Mouse (Mus musculus) hindbrain, embryonic 14.5 days (tissue): ENCODE data around the gene Yy1. TPM values are rescaled to one million over a fixed set of nuclear protein-coding genes. Genes with fewer than 3 reads are reported as not detected.

Source experiments
- ATAC-seq: fragments of 200-750 bp; cut with Nextera tagmentation; 2 replicates; pipeline ENCODE4 v1.8.0; 2017; ENCODE audit warnings: moderate number of reproducible peaks, mild to moderate bottlenecking, moderate TSS enrichment, moderate library complexity; ENCODE audit not compliant: low FRiP score
- DNase-seq: peaks from one replicate; pipeline ENCODE4 v3.0.0-alpha.2; 2015; ENCODE audit warnings: low spot score
- H3K27ac ChIP-seq: fragments of 300-500 bp; sonication (generic); 2 replicates; pipeline ENCODE4 v1.5.1; 2014; ENCODE audit warnings: mild to moderate bottlenecking, moderate library complexity
- H3K27me3 ChIP-seq: fragments of 300-500 bp; sonication (generic); 2 replicates; pipeline ENCODE4 v1.6.1; 2014; ENCODE audit warnings: mild to moderate bottlenecking, low read length, mixed read lengths; ENCODE audit not compliant: control insufficient read depth, insufficient read depth
- H3K36me3 ChIP-seq: fragments of 300-500 bp; sonication (generic); replicated peaks from 2 replicates; pipeline ENCODE4 v1.6.1; 2014; ENCODE audit not compliant: control insufficient read depth, insufficient read depth
- H3K4me1 ChIP-seq: fragments of 300-500 bp; sonication (generic); replicated peaks from 2 replicates; pipeline ENCODE4 v1.6.1; 2014; ENCODE audit warnings: antibody characterized with exemption, low read length, mixed read lengths; ENCODE audit not compliant: control insufficient read depth, insufficient read depth
- H3K4me2 ChIP-seq: fragments of 300-500 bp; sonication (generic); replicated peaks from 2 replicates; pipeline ENCODE4 v1.6.1; 2014; ENCODE audit warnings: mild to moderate bottlenecking, moderate library complexity
- H3K4me3 ChIP-seq: fragments of 300-500 bp; sonication (generic); replicated peaks from 2 replicates; pipeline ENCODE4 v1.5.1; 2014; ENCODE audit warnings: mild to moderate bottlenecking, low read length
- H3K9ac ChIP-seq: fragments of 300-500 bp; sonication (generic); 2 replicates; pipeline ENCODE4 v1.6.1; 2014
- H3K9me3 ChIP-seq: fragments of 300-500 bp; sonication (generic); 2 replicates; pipeline ENCODE4 v1.6.1; 2016; ENCODE audit warnings: low read length; ENCODE audit not compliant: control insufficient read depth
- WGBS: fragments of 180-500 bp; shearing (Covaris S2); extraction: QIAGEN DNeasy Blood & Tissue Kit; methylation state at CpG from one replicate; pipeline ENCODE4 v1.1.7; 2014; 5-methylcytosine and 5-hydroxymethylcytosine counted together
- microRNA counts: library from miRNA; unstranded; fragments of <30 nt; microRNA quantifications from one replicate; lab custom pipeline; 2016
- microRNA-seq: library from miRNA; unstranded; fragments of <30 nt; microRNA quantifications from one replicate; pipeline ENCODE4, GENCODE M21; 2016
- polyA plus RNA-seq: library from polyadenylated mRNA; unstranded; fragments of >200 nt; fragmentation: Nextera tagmentation; extraction: Ambion mirVana; gene quantifications from 2 replicates; pipeline ENCODE4 v1.2.1, GENCODE M21; 2014

Yy1 gene
- polyA plus RNA-seq, 1 experiment from 2014 or later: 14.9 TPM

- DNase-seq (no peak), ATAC-seq (no peak)
- Histone ChIP-seq H3K9me3 (no peaks in the 10 kb centered on the region), H3K27ac (no peak overlapping the region), H3K4me3 (no peak overlapping the region), H3K27me3 (no peaks in the 10 kb centered on the region), H3K4me2 (no peak overlapping the region), H3K36me3 (peaks cover 26% of the 10 kb centered on the region), H3K4me1 (no peaks in the 10 kb centered on the region), H3K9ac (no peak overlapping the region)
- WGBS: 91% methylated on average over 7 of the region's 7 CpGs
Measured at GRCm38 (mm10) chr12:108857109-108857508, 64.3 kb downstream of the Yy1 start.

GRCm38 (mm10) chr12:108857589-108858184 is 64.9 kb downstream of the Yy1 start:
- no peak overlapping the region for H3K9ac ChIP-seq
- 88% methylated on average over 7 of the region's 7 CpGs for WGBS
- no peaks in the 10 kb centered on the region for H3K4me1 ChIP-seq
- ATAC-seq (no peak), DNase-seq (no peak)
- H3K27me3 ChIP-seq: no peaks in the 10 kb centered on the region
- no peak overlapping the region for H3K27ac ChIP-seq
- H3K4me3 ChIP-seq: no peak overlapping the region
- no peak overlapping the region for H3K4me2 ChIP-seq
- peaks cover 32% of the 10 kb centered on the region for H3K36me3 ChIP-seq
- H3K9me3 ChIP-seq: no peaks in the 10 kb centered on the region

DNA sequence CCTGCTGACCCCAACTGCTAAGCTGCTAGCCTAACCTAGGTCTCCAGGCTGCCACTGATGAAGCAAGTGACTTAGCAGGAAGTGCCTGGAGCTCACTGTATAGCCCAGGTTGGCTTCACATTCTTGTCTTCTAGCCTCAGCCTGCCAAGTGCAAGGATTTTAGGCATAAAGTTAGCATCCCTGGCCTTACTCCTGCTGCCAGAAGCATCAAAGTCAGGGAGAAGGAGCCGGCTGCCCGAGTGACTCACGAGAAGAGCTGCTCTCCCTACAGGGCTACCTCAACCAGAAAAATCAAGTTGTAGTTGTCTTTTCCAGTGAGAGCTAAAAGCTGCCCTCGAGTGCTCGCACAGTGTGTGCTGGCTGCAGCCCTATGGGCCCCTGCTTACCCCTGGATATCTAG is 65.7 kb downstream of the Yy1 start:
- Histone ChIP-seq H3K36me3 (peaks cover 40% of the 10 kb centered on the region), H3K4me2 (no peak overlapping the region), H3K4me1 (no peaks in the 10 kb centered on the region), H3K27ac (no peak overlapping the region), H3K27me3 (no peaks in the 10 kb centered on the region), H3K9ac (no peak overlapping the region), H3K9me3 (no peaks in the 10 kb centered on the region), H3K4me3 (no peak overlapping the region)
- ATAC-seq (no peak), DNase-seq (no peak)
- WGBS: 86% methylated on average over 5 of the region's 5 CpGs

- Histone ChIP-seq H3K27ac (no peak overlapping the region), H3K4me1 (no peaks in the 10 kb centered on the region), H3K4me2 (no peak overlapping the region), H3K9me3 (no peaks in the 10 kb centered on the region), H3K27me3 (no peaks in the 10 kb centered on the region), H3K36me3 (peaks cover 97% of the 10 kb centered on the region), H3K9ac (no peak overlapping the region), H3K4me3 (no peak overlapping the region)
- WGBS: 93% methylated on average over 6 of the region's 6 CpGs
- ATAC-seq (no peak), DNase-seq (no peak)
Measured at GRCm38 (mm10) chr12:108865007-108865494, 72.3 kb downstream of the Yy1 start.

DNA sequence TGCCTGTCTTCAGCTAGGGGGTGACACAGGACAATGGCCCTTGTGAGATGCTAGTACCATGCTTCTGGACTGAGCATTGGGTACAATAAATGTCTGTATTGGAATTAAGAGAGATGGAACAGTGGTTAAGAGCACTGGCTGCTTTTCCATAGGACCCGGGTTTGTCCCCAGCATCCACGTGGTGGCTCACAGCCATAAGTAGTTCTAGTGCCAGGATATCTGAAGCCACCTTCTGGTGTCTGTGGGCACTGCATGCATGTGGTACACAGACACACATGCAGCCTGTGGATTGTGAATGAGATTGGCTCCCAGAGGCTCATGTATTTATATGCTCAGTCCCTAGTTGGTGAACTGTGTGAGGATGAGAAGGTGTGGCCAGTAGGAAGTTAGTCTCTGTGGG is 76.8 kb downstream of the Yy1 start:
- no peaks in the 10 kb centered on the region for H3K27me3 ChIP-seq
- no peak overlapping the region for H3K9ac ChIP-seq
- H3K36me3 ChIP-seq: peaks cover 93% of the 10 kb centered on the region
- 88% methylated on average over 2 of the region's 2 CpGs for WGBS
- no peak overlapping the region for H3K4me2 ChIP-seq
- no peak overlapping the region for H3K27ac ChIP-seq
- ATAC-seq (no peak), DNase-seq (no peak)
- no peak overlapping the region for H3K4me3 ChIP-seq
- H3K4me1 ChIP-seq: no peaks in the 10 kb centered on the region
- no peaks in the 10 kb centered on the region for H3K9me3 ChIP-seq

MicroRNAs encoded within 50 kb of the gene (microRNA counts, 519-probe panel; counts per million panel counts)
- microRNA mmu-miR-345-3p (lab: Ali Mortazavi, UCI) (not detected), microRNA mmu-miR-345-5p (lab: Ali Mortazavi, UCI) (4,140 counts per million, percentile 32 among the panel's probes with 10 or more counts)

Small RNAs within 50 kb of the gene (microRNA-seq; reads per million reads assigned to microRNA genes)
- gene Mir345: 103 reads per million, percentile 53 among the genes with 10 or more reads in this experiment

Other genes starting within 250 kb of the Yy1 start
- gene Evl, start 238.3 kb upstream of the Yy1 start, polyA plus RNA-seq: 243 and 270 TPM in 2 replicates
- gene Degs2, start 90.7 kb upstream of the Yy1 start, polyA plus RNA-seq: 1.2 and 2.1 TPM in 2 replicates
- 18.6 and 19.7 TPM in 2 replicates for gene Slc25a29, start 42.9 kb downstream of the Yy1 start, polyA plus RNA-seq
- gene Slc25a47, start 43.1 kb downstream of the Yy1 start, polyA plus RNA-seq: 7.2 and 7.9 TPM in 2 replicates
- 1.8 and 4.0 TPM in 2 replicates for gene Wdr25, start 100.7 kb downstream of the Yy1 start, polyA plus RNA-seq
- gene Wars, start 101.2 kb downstream of the Yy1 start, polyA plus RNA-seq: 101 and 111 TPM in 2 replicates